ENCODE assay signal across 8 mouse cellular contexts in genomic region chr17:67133026-67133425, GRCm38 (mm10).
DNase-seq lines count a peak whose midpoint lies in the region; ATAC-seq lines count a peak whose summit lies in the region.
"Had no signal": no experiment of that assay in that cellular context is flagged by ENCODE, and none has a peak within 500 bp of the region (broad histone marks: within the 10 kb centered on the region; RNA-seq: fewer than 3 reads in every experiment).

No protein-coding gene starts in this region.

- H3K4me3 ChIP-seq in heart, embryonic 14.5 days (ENCODE audit: control insufficient read depth in 1 of 2, insufficient read depth in 1 of 2, low read depth in 1 of 2, low read length in 2 of 2): no peak overlapping the region
- no peak overlapping the region for H3K4me3 ChIP-seq in kidney, embryonic 16.5 days (ENCODE audit: low read length)
- no peak overlapping the region for H3K4me3 ChIP-seq in embryonic facial prominence, embryonic 14.5 days (ENCODE audit: low read depth, low read length)
- H3K4me3 ChIP-seq in limb, embryonic 10.5 days: no peak overlapping the region
- H3K4me3 ChIP-seq: midbrain, embryonic 12.5 days had no signal

- no peak overlapping the region for H3K9ac ChIP-seq in heart, embryonic 14.5 days (ENCODE audit: low read length)
- H3K9ac ChIP-seq in kidney, embryonic 16.5 days (replicated peaks; ENCODE audit: low read length): no peak overlapping the region
- H3K9ac ChIP-seq in embryonic facial prominence, embryonic 14.5 days (ENCODE audit: low read depth, low read length): no peak overlapping the region
- H3K9ac ChIP-seq: midbrain, embryonic 12.5 days had no signal

- ATAC-seq in heart, embryonic 14.5 days (ENCODE audit: insufficient number of reproducible peaks, insufficient read depth, low FRiP score, low read depth): no peak
- ATAC-seq in kidney, embryonic 16.5 days (ENCODE audit: low FRiP score, low TSS enrichment): no peak
- ATAC-seq in embryonic facial prominence, embryonic 14.5 days (ENCODE audit: low read depth): no peak

- DNase-seq in heart, adult 8-10 months (ENCODE audit: low spot score): no peak
- DNase-seq in kidney, postnatal 4 days: no peak
- DNase-seq in embryonic facial prominence, embryonic 14.5 days (ENCODE audit: low spot score): no peak
- peak; percentile 23 for DNase-seq in limb, embryonic 10.5 days (ENCODE audit: low spot score)
- DNase-seq in cerebellum, adult 11-12 months: no peak

- H3K27me3 ChIP-seq in heart, embryonic 14.5 days (ENCODE audit: control insufficient read depth, insufficient read depth, low read length): no peaks in the 10 kb centered on the region
- H3K27me3 ChIP-seq in kidney, embryonic 16.5 days (ENCODE audit: insufficient read depth, low read length): no peaks in the 10 kb centered on the region
- no peaks in the 10 kb centered on the region for H3K27me3 ChIP-seq in embryonic facial prominence, embryonic 14.5 days (replicated peaks; ENCODE audit: control insufficient read depth, insufficient read depth, low read length)
- H3K27me3 ChIP-seq in limb, embryonic 10.5 days (ENCODE audit: low read depth, poor library complexity, severe bottlenecking): no peaks in the 10 kb centered on the region
- H3K27me3 ChIP-seq: midbrain, embryonic 12.5 days had no signal

- H3K4me2 ChIP-seq in heart, embryonic 14.5 days (ENCODE audit: low read length): peak overlapping the region; percentile 48
- no peak overlapping the region for H3K4me2 ChIP-seq in kidney, embryonic 16.5 days (replicated peaks; ENCODE audit: low read depth, low read length)
- 0 out of 2 replicates have a peak overlapping the region, but pooled peaks have one; percentile 11 for H3K4me2 ChIP-seq in embryonic facial prominence, embryonic 14.5 days (ENCODE audit: low read depth, low read length)
- H3K4me2 ChIP-seq: midbrain, embryonic 12.5 days had no signal

- H3K27ac ChIP-seq in heart, embryonic 14.5 days (replicated peaks in 1 of 2; ENCODE audit: control insufficient read depth in 1 of 2, insufficient read depth in 1 of 2, low read depth in 2 of 2, low read length in 2 of 2): peak overlapping the region; percentile 80 to 82; a peak in 3 of 4 replicates
- H3K27ac ChIP-seq in kidney, embryonic 16.5 days (ENCODE audit: low read length): peak overlapping the region; percentile 71; the same call in 1 of the 2 replicates
- no peak overlapping the region; the same call in none of the 2 replicates for H3K27ac ChIP-seq in embryonic facial prominence, embryonic 14.5 days (replicated peaks; ENCODE audit: low read depth, low read length)
- H3K27ac ChIP-seq in limb, embryonic 10.5 days: no peak overlapping the region
- H3K27ac ChIP-seq: midbrain, embryonic 12.5 days had no signal

- peaks cover 25 to 46% of the 10 kb centered on the region in 2 experiments for H3K4me1 ChIP-seq in heart, embryonic 14.5 days (ENCODE audit: control insufficient read depth in 2 of 2, insufficient read depth in 2 of 2, low read length in 2 of 2)
- peaks cover 22% of the 10 kb centered on the region for H3K4me1 ChIP-seq in kidney, embryonic 16.5 days (ENCODE audit: insufficient read depth, low read length)
- H3K4me1 ChIP-seq in embryonic facial prominence, embryonic 14.5 days (ENCODE audit: control insufficient read depth, insufficient read depth, low read length): peaks cover 11% of the 10 kb centered on the region
- H3K4me1 ChIP-seq in limb, embryonic 10.5 days: peaks cover 10% of the 10 kb centered on the region
- H3K4me1 ChIP-seq: midbrain, embryonic 12.5 days had no signal

- 77% methylated on average over 4 of the region's 4 CpGs for WGBS in heart, embryonic 14.5 days
- 96% methylated on average over 4 of the region's 4 CpGs for WGBS in kidney, embryonic 16.5 days
- WGBS in embryonic facial prominence, embryonic 14.5 days: 94% methylated on average over 4 of the region's 4 CpGs
- 96% methylated on average over 4 of the region's 4 CpGs for WGBS in limb, embryonic 10.5 days

- H3K9me3 ChIP-seq in heart, embryonic 14.5 days (ENCODE audit: control insufficient read depth, low read length): no peaks in the 10 kb centered on the region
- no peaks in the 10 kb centered on the region for H3K9me3 ChIP-seq in kidney, embryonic 16.5 days (ENCODE audit: low read length)
- H3K9me3 ChIP-seq in embryonic facial prominence, embryonic 14.5 days (ENCODE audit: control insufficient read depth, low read length): no peaks in the 10 kb centered on the region
- no peaks in the 10 kb centered on the region for H3K9me3 ChIP-seq in limb, embryonic 10.5 days (replicated peaks)
- H3K9me3 ChIP-seq: midbrain, embryonic 12.5 days had no signal

- H3K36me3 ChIP-seq in heart, embryonic 14.5 days (ENCODE audit: control insufficient read depth, insufficient read depth, low read length): no peaks in the 10 kb centered on the region
- no peaks in the 10 kb centered on the region for H3K36me3 ChIP-seq in kidney, embryonic 16.5 days (ENCODE audit: insufficient read depth, low read length)
- H3K36me3 ChIP-seq in embryonic facial prominence, embryonic 14.5 days (ENCODE audit: control insufficient read depth, insufficient read depth, low read length): no peaks in the 10 kb centered on the region
- no peaks in the 10 kb centered on the region for H3K36me3 ChIP-seq in limb, embryonic 10.5 days
- H3K36me3 ChIP-seq: midbrain, embryonic 12.5 days had no signal

Comparison
In these comparisons a context has a peak if more than half of its experiments do, and no peak if none do; other contexts are left out.
1. H3K27ac ChIP-seq: peak in heart, embryonic 14.5 days (2 of 2) and kidney, embryonic 16.5 days (single experiment); none in embryonic facial prominence, embryonic 14.5 days (single experiment) and limb, embryonic 10.5 days (single experiment).